Mouse (Mus musculus): ENCODE measurements around the gene Ankrd6.
"Not testable (repeated sequence)": the region's sequence is repeated elsewhere in the genome, so short reads cannot be mapped to it uniquely, and the experiment has no call there.

DNA sequence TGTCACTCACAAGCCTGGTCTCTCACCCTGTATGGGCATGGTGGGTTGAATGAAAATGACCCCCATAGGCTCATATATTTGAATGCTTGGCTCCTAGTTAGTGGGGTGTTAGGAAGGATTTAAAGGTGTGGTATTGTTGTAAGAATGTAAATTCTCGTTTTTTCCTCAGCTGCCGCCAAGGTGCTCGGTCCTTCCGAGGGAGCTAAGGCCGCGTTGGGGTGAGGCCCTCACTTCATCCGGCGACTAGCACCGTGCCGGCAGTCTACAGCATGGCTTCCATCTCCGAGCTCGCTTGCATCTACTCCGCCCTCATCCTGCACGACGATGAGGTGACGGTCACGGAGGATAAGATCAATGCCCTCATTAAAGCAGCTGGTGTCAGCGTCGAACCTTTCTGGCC, 14.0 kb upstream of the Ankrd6 start:
- TF ChIP-seq CTCF (IDR thresholded peaks at IDR 0.05); EP300 (IDR thresholded peaks at IDR 0.05; ENCODE audit: insufficient read depth, low read depth, low read length): not testable (repeated sequence)
